Mouse (Mus musculus): ENCODE data around the gene Frk. TPM values are rescaled to one million over a fixed set of nuclear protein-coding genes. Genes with fewer than 3 reads are reported as not detected.
A peak's percentile ranks its signal among the peaks of the same experiment; 100 is the strongest.
"Not testable (repeated sequence)": the region's sequence is repeated elsewhere in the genome, so short reads cannot be mapped to it uniquely, and the experiment has no call there.

Frk gene
- polyA plus RNA-seq (2012; rRNA removed) (0.35 and 0.46 TPM in 2 replicates), polyA plus RNA-seq (2014; fragmentation: Nextera tagmentation; extraction: Ambion mirVana) (0.95 and 1.4 TPM in 2 replicates)

DNA sequence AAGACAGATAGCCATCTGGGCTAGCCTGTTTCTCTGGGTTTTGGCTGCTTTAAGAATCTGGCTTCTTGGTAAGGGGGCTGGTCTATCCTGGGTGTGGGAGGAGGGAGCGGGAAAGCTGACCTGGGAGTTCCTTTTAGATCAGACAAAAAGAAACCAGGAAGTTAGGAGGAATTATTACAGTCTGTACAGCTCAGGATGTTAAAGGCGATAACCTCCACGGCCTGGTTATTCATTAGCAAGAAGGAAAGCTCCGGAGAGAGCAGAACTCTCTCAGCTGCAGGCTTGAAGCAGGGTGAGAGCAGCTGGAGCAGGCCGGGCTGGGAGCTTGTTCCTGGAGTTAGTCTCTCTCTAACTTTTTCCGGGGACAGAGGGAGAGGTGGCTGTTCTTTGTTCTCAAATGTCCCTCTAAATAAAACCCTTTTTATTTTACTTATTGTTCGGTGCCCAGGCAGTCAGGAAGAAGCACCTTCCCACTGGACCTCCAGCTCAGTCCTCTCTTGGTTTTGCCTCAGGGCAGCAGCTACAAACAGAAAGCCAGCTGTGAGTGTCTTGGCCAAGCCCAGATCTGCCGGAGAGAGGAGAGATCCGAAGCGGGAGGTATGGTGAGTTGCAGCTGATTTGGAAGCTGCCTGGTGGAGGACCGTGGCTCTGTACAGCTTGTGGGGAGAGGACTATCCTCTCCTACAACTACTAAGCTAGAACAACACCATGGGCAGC, at the start of gene Frk:
Gene Frk, plus strand, starts transcription at position 103 of the 717 bp plus-strand sequence.
- H3K4me2 ChIP-seq (ENCODE audit: low read depth): peak within 1 kb of the TSS; percentile 30
- TF ChIP-seq EP300 (IDR thresholded peaks at IDR 0.05; ENCODE audit: low read depth) (no peak), CTCF (IDR thresholded peaks at IDR 0.05; ENCODE audit: low read depth) (no peak)
- WGBS (ENCODE audit: insufficient replicate concordance): 22% methylated on average over 11 of the region's 11 CpGs
- H3K9ac ChIP-seq (replicated peaks): no peak within 1 kb of the TSS
- DNase-seq (ENCODE audit: low read depth in 3 of 3, low spot score in 3 of 3) (no peak), ATAC-seq (ENCODE audit: insufficient read depth) (peak; percentile 53; the same call in 1 of the 2 replicates)
- no peaks in the 10 kb centered on the region for H3K27me3 ChIP-seq (ENCODE audit: control insufficient read depth, insufficient read depth, low read length)
- peak within 1 kb of the TSS; percentile 31 to 45 for H3K4me3 ChIP-seq (ENCODE audit: insufficient read depth in 1 of 2, low read depth in 2 of 2, low read length in 2 of 2)
- no peaks in the 10 kb centered on the region for H3K36me3 ChIP-seq (replicated peaks; ENCODE audit: control insufficient read depth, insufficient read depth, low read depth)
- no peak within 1 kb of the TSS for H3K27ac ChIP-seq
- H3K9me3 ChIP-seq (ENCODE audit: control insufficient read depth, low read length): no peaks in the 10 kb centered on the region
- no peaks in the 10 kb centered on the region for H3K4me1 ChIP-seq (replicated peaks; ENCODE audit: control insufficient read depth in 2 of 2, insufficient read depth in 2 of 2, low read length in 1 of 2)

DNA sequence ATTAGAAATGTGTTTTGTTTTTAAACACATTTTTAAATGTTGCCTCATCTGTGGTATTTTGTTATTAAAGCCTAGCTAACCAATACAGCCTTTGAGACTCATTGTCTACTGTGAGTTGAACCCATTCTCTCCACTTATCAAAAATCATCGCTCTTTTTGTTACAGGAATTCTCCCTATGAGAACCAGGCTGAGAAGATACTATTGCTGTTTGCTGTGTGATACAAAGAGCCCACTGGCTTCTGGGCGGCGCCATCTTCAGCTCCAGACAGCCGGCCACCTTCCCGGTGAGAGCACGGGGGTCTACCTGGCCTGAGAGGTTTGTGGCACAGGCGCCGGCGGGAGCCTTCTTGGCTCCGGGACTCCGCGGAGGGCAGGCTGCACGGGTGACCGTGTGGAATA, 49.0 kb upstream of the Frk start:
- not testable (repeated sequence) for H3K36me3 ChIP-seq (replicated peaks; ENCODE audit: control insufficient read depth, insufficient read depth, low read depth); H3K27ac ChIP-seq; DNase-seq (ENCODE audit: low read depth in 3 of 3, low spot score in 3 of 3); H3K4me2 ChIP-seq (ENCODE audit: low read depth); ATAC-seq (ENCODE audit: insufficient read depth); H3K9ac ChIP-seq (replicated peaks); H3K4me3 ChIP-seq (ENCODE audit: insufficient read depth in 1 of 2, low read depth in 2 of 2, low read length in 2 of 2); H3K9me3 ChIP-seq (ENCODE audit: control insufficient read depth, low read length); H3K27me3 ChIP-seq (ENCODE audit: control insufficient read depth, insufficient read depth, low read length); H3K4me1 ChIP-seq (replicated peaks; ENCODE audit: control insufficient read depth in 2 of 2, insufficient read depth in 2 of 2, low read length in 1 of 2)
- 81% methylated on average over 6 of the region's 14 CpGs for WGBS (ENCODE audit: insufficient replicate concordance)

DNA sequence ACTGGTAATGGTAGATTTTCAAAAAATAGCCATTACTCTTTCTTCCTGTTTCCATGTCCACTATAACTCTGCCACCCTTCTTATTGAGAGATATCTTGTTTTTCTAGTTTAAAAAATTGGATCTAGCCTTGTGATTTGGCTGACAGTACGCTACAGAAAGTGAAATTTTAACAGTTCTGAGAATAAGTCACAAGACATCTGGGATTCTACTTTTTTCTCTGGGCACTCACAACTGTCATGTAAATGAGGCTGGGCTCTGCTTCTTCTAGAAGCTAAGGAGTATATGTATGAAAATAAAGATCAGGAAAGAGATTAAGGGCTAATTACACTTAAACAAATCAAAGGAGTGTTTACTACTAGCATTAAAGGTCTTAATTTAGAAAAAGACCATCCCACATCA, 33.7 kb upstream of the Frk start:
- Histone ChIP-seq H3K4me1 (replicated peaks; ENCODE audit: control insufficient read depth in 2 of 2, insufficient read depth in 2 of 2, low read length in 1 of 2) (no peaks in the 10 kb centered on the region), H3K36me3 (replicated peaks; ENCODE audit: control insufficient read depth, insufficient read depth, low read depth) (no peaks in the 10 kb centered on the region), H3K27ac (no peak overlapping the region), H3K9ac (replicated peaks) (no peak overlapping the region), H3K4me3 (ENCODE audit: insufficient read depth in 1 of 2, low read depth in 2 of 2, low read length in 2 of 2) (no peak overlapping the region), H3K4me2 (ENCODE audit: low read depth) (no peak overlapping the region), H3K9me3 (ENCODE audit: control insufficient read depth, low read length) (no peaks in the 10 kb centered on the region), H3K27me3 (ENCODE audit: control insufficient read depth, insufficient read depth, low read length) (no peaks in the 10 kb centered on the region)
- TF ChIP-seq CTCF (IDR thresholded peaks at IDR 0.05; ENCODE audit: low read depth) (no peak), EP300 (IDR thresholded peaks at IDR 0.05; ENCODE audit: low read depth) (no peak)
- DNase-seq (ENCODE audit: low read depth in 3 of 3, low spot score in 3 of 3) (no peak), ATAC-seq (ENCODE audit: insufficient read depth) (no peak)
- 54% methylated on average over 1 of the region's 1 CpGs for WGBS (ENCODE audit: insufficient replicate concordance)

DNA sequence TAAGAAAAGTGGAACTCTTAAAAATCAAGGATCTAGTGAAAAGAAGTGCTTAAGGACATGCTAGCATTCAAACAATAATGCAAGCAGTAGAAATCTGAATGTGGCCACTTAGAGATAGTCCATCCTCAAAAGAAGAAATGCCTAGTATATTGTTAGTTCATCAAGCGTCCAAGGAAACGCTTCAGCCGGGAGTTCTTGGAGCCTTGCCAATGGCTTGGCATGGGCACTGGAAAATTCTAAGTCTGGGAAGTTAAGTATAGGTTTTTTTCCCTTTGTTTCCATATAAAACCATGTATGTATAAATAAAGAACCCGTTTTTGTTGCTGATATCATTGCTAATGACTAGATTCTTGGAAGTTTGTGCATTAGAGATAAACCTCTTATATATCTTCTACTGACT, 21.7 kb upstream of the Frk start:
- H3K27ac ChIP-seq: no peak overlapping the region
- H3K9ac ChIP-seq (replicated peaks): no peak overlapping the region
- no peak for TF ChIP-seq EP300 (IDR thresholded peaks at IDR 0.05; ENCODE audit: low read depth)
- no peak for TF ChIP-seq CTCF (IDR thresholded peaks at IDR 0.05; ENCODE audit: low read depth)
- no peaks in the 10 kb centered on the region for H3K27me3 ChIP-seq (ENCODE audit: control insufficient read depth, insufficient read depth, low read length)
- WGBS (ENCODE audit: insufficient replicate concordance): 58% methylated on average over 4 of the region's 4 CpGs
- H3K36me3 ChIP-seq (replicated peaks; ENCODE audit: control insufficient read depth, insufficient read depth, low read depth): no peaks in the 10 kb centered on the region
- H3K9me3 ChIP-seq (ENCODE audit: control insufficient read depth, low read length): no peaks in the 10 kb centered on the region
- H3K4me1 ChIP-seq (replicated peaks; ENCODE audit: control insufficient read depth in 2 of 2, insufficient read depth in 2 of 2, low read length in 1 of 2): no peaks in the 10 kb centered on the region
- no peak overlapping the region for H3K4me2 ChIP-seq (ENCODE audit: low read depth)
- ATAC-seq (ENCODE audit: insufficient read depth) (no peak), DNase-seq (ENCODE audit: low read depth in 3 of 3, low spot score in 3 of 3) (no peak)
- H3K4me3 ChIP-seq (ENCODE audit: insufficient read depth in 1 of 2, low read depth in 2 of 2, low read length in 2 of 2): no peak overlapping the region

DNA sequence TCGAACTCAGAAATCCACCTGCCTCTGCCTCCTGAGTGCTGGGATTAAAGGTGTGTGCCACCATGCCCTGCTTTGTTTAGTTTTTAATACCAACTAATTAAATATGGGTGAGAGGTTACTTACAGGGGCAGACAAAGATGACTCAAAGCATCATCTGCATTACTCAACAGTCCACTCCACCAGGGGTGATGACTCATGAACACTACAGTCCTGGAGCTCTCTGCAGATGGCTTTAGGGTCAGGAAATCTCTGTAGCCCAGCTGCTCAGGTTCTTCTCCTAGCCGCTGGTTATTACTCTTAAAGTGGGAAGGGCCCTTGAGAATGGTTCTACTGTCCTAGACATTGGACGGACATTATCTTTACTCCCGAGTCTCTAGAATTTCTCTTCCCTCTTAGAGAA, 18.9 kb upstream of the Frk start:
- H3K4me2 ChIP-seq (ENCODE audit: low read depth): no peak overlapping the region
- no peak overlapping the region for H3K27ac ChIP-seq
- ATAC-seq (ENCODE audit: insufficient read depth) (no peak), DNase-seq (ENCODE audit: low read depth in 3 of 3, low spot score in 3 of 3) (no peak)
- no peaks in the 10 kb centered on the region for H3K9me3 ChIP-seq (ENCODE audit: control insufficient read depth, low read length)
- H3K9ac ChIP-seq (replicated peaks): no peak overlapping the region
- WGBS (ENCODE audit: insufficient replicate concordance): 61% methylated on average over 4 of the region's 4 CpGs
- no peaks in the 10 kb centered on the region for H3K27me3 ChIP-seq (ENCODE audit: control insufficient read depth, insufficient read depth, low read length)
- H3K4me3 ChIP-seq (ENCODE audit: insufficient read depth in 1 of 2, low read depth in 2 of 2, low read length in 2 of 2): no peak overlapping the region
- TF ChIP-seq CTCF (IDR thresholded peaks at IDR 0.05; ENCODE audit: low read depth): no peak
- no peak for TF ChIP-seq EP300 (IDR thresholded peaks at IDR 0.05; ENCODE audit: low read depth)
- no peaks in the 10 kb centered on the region for H3K4me1 ChIP-seq (replicated peaks; ENCODE audit: control insufficient read depth in 2 of 2, insufficient read depth in 2 of 2, low read length in 1 of 2)
- H3K36me3 ChIP-seq (replicated peaks; ENCODE audit: control insufficient read depth, insufficient read depth, low read depth): no peaks in the 10 kb centered on the region
